Mouse (Mus musculus): ENCODE results near the gene Fam208a. TPM values are rescaled to one million over a fixed set of nuclear protein-coding genes. Genes with fewer than 3 reads are reported as not detected.

The Fam208a gene
- total RNA-seq, 2 experiments from 2014 or later = 34.9 to 42.4 TPM

GRCm38 (mm10) chr14:27413961-27414360, 14.7 kb upstream of the Fam208a start:
- no peak for DNase-seq
- intact Hi-C loops (cut with DNase I) = loop anchor here (2.0 to 10.0 kb wide), 3 partner anchors 77 to 379 kb away; partner anchors contain the start of gene Il17rd

- intact Hi-C loops (cut with DNase I) = no loop called here
- no peak for DNase-seq
Measured at GRCm38 (mm10) chr14:27420816-27421215, 7.8 kb upstream of the Fam208a start.

GRCm38 (mm10) chr14:27422301-27422700, 6.3 kb upstream of the Fam208a start:
- intact Hi-C loops (cut with DNase I) = no loop called here
- DNase-seq = no peak

GRCm38 (mm10) chr14:27428973-27429711, 508 bp downstream of the Fam208a start:
- intact Hi-C loops (cut with DNase I) = no loop called here
- peak; percentile 86 for DNase-seq

GRCm38 (mm10) chr14:27430280-27430679, 1.6 kb downstream of the Fam208a start:
- DNase-seq = no peak
- intact Hi-C loops (cut with DNase I) = no loop called here

- intact Hi-C loops (cut with DNase I) = no loop called here
- DNase-seq = no peak
Measured at GRCm38 (mm10) chr14:27432064-27432463, 3.4 kb downstream of the Fam208a start.

GRCm38 (mm10) chr14:27436116-27436515, 7.5 kb downstream of the Fam208a start:
- no peak for DNase-seq
- intact Hi-C loops (cut with DNase I) = no loop called here

GRCm38 (mm10) chr14:27436826-27437225, 8.2 kb downstream of the Fam208a start:
- intact Hi-C loops (cut with DNase I) = no loop called here
- DNase-seq = no peak

- DNase-seq = no peak
- intact Hi-C loops (cut with DNase I) = no loop called here
Measured at GRCm38 (mm10) chr14:27440921-27441320, 12.3 kb downstream of the Fam208a start.

GRCm38 (mm10) chr14:27444851-27445281, 16.2 kb downstream of the Fam208a start:
- no peak for DNase-seq
- intact Hi-C loops (cut with DNase I) = no loop called here

GRCm38 (mm10) chr14:27446963-27447362, 18.3 kb downstream of the Fam208a start:
- intact Hi-C loops (cut with DNase I) = no loop called here
- DNase-seq = no peak

- intact Hi-C loops (cut with DNase I) = no loop called here
- no peak for DNase-seq
Measured at GRCm38 (mm10) chr14:27491399-27491798, 62.8 kb downstream of the Fam208a start.

GRCm38 (mm10) chr14:27493516-27493915, 64.9 kb downstream of the Fam208a start:
- intact Hi-C loops (cut with DNase I) = no loop called here
- DNase-seq = peak; percentile 6

GRCm38 (mm10) chr14:27501096-27501495, 72.5 kb downstream of the Fam208a start:
- intact Hi-C loops (cut with DNase I) = no loop called here
- DNase-seq = no peak

- DNase-seq = peak; percentile 97
- intact Hi-C loops (cut with DNase I) = loop anchor here (5.0 kb wide), 1 partner anchor 234 kb away; no protein-coding TSS in a partner anchor
Measured at GRCm38 (mm10) chr14:27507894-27508643, 79.4 kb downstream of the Fam208a start, which contains the start of gene Ccdc66. Gene Ccdc66, minus strand, starts transcription at chr14:27508460.

GRCm38 (mm10) chr14:27508644-27509301, 80.1 kb downstream of the Fam208a start:
- DNase-seq = peak; percentile 6
- intact Hi-C loops (cut with DNase I) = loop anchor here (5.0 kb wide), 1 partner anchor 234 kb away; no protein-coding TSS in a partner anchor

- intact Hi-C loops (cut with DNase I) = no loop called here
- DNase-seq = no peak
Measured at GRCm38 (mm10) chr14:27524541-27524940, 95.9 kb downstream of the Fam208a start.
